Mouse (Mus musculus) ES-E14 (cell line): ENCODE measurements around the gene Tmprss4. TPM values are rescaled to one million over a fixed set of nuclear protein-coding genes. Genes with fewer than 3 reads are reported as not detected.

Experiments
- DNase-seq: peaks from one replicate; pipeline ENCODE4 v3.0.0-alpha.2; 2013; ENCODE audit warnings: low read depth, low spot score
- H3K27ac ChIP-seq: 2 replicates; pipeline ENCODE4 v1.5.1; 2012; ENCODE audit warnings: low read depth, mild to moderate bottlenecking, low read length, moderate library complexity, mixed read lengths; ENCODE audit not compliant: poor library complexity, insufficient read depth, severe bottlenecking
- H3K36me3 ChIP-seq: 2 replicates; pipeline ENCODE4 v1.6.1; 2012; ENCODE audit warnings: mild to moderate bottlenecking, low read length, moderate library complexity, mixed read lengths; ENCODE audit not compliant: control insufficient read depth, poor library complexity, insufficient read depth, severe bottlenecking
- H3K4me1 ChIP-seq, 2 experiments: fragments of 150-350 bp in 1 of 2; sonication (generic) in 1 of 2; 2 replicates each; pipeline ENCODE4 v1.6.1; 2012; ENCODE audit warnings: low read length in 2 of 2, mild to moderate bottlenecking in 1 of 2, mixed read lengths in 1 of 2; ENCODE audit not compliant: control insufficient read depth in 2 of 2, insufficient read depth in 2 of 2, poor library complexity in 1 of 2
- H3K4me3 ChIP-seq, 2 experiments: fragments of 150-350 bp in 1 of 2; sonication (generic) in 1 of 2; 2 replicates each; pipeline ENCODE4 v1.5.1; 2012; ENCODE audit warnings: low read length in 2 of 2, low read depth in 1 of 2, mild to moderate bottlenecking in 1 of 2, mixed read lengths in 1 of 2; ENCODE audit not compliant: insufficient read depth in 1 of 2, poor library complexity in 1 of 2, severe bottlenecking in 1 of 2
- H3K9ac ChIP-seq: 2 replicates; pipeline ENCODE4 v1.6.1; 2012; ENCODE audit warnings: low read depth, mild to moderate bottlenecking, low read length, mixed read lengths; ENCODE audit not compliant: poor library complexity, insufficient read depth, severe bottlenecking
- H3K9me3 ChIP-seq: fragments of 150-350 bp; sonication (generic); 2 replicates; pipeline ENCODE4 v1.6.1; 2012; ENCODE audit warnings: low read depth, mild to moderate bottlenecking, low read length; ENCODE audit not compliant: control insufficient read depth, insufficient read depth
- CHD2 ChIP-seq: IDR thresholded peaks from 2 replicates; pipeline ENCODE4 v1.6.1; 2014; ENCODE audit warnings: mild to moderate bottlenecking, low read depth, low read length, inconsistent platforms
- HCFC1 ChIP-seq: IDR thresholded peaks from 2 replicates; pipeline ENCODE4 v1.6.1; 2012; ENCODE audit warnings: low read length, inconsistent platforms, borderline replicate concordance; ENCODE audit not compliant: insufficient read depth
- MAFK ChIP-seq: IDR thresholded peaks from 2 replicates; pipeline ENCODE4 v1.6.1; 2014; ENCODE audit warnings: mild to moderate bottlenecking, low read depth, low read length, inconsistent platforms; ENCODE audit not compliant: insufficient read depth
- ZC3H11A ChIP-seq: IDR thresholded peaks from 2 replicates; pipeline ENCODE4 v1.6.1; 2012; ENCODE audit warnings: low read depth, mild to moderate bottlenecking, inconsistent platforms, low read length, borderline replicate concordance
- ZNF384 ChIP-seq: IDR thresholded peaks from 2 replicates; pipeline ENCODE4 v1.6.1; 2012; ENCODE audit warnings: low read depth, low read length, inconsistent platforms
- in situ Hi-C, 2 experiments: fragments of 600-800 bp; cut with MboI; formaldehyde crosslinking; loops; one replicate each; pipeline ENCODE4 v1.15.1; 2025; ENCODE audit warnings: low sequenced_read_pairs in 2 of 2, inconsistent platforms in 1 of 2; ENCODE audit not compliant: unreplicated experiment in 2 of 2
- total RNA-seq: library from RNA; depleted of rRNA; stranded (reverse); fragments of 300-350 nt; gene quantifications from 2 replicates; pipeline ENCODE4 v1.2.3, GENCODE M21; 2012; rRNA removed

Gene Tmprss4
- 0.32 and 0.36 TPM in 2 replicates for total RNA-seq

- H3K4me1 ChIP-seq: peaks cover 0 to 6% of the 10 kb centered on the region in 2 experiments; a peak in 1 of 4 replicates
- in situ Hi-C loops: no loop called here
- no peak within 1 kb of the TSS for H3K4me3 ChIP-seq
- no peaks in the 10 kb centered on the region for H3K9me3 ChIP-seq
- TF ChIP-seq HCFC1 (no peak), ZC3H11A (no peak), CHD2 (no peak), MAFK (no peak), ZNF384 (no peak)
- no peaks in the 10 kb centered on the region for H3K36me3 ChIP-seq
- no peak for DNase-seq
- no peak within 1 kb of the TSS for H3K27ac ChIP-seq
- H3K9ac ChIP-seq: no peak within 1 kb of the TSS
These were observed at the start of gene Tmprss4 for GRCm38 (mm10) chr9:45203797-45204410. Gene Tmprss4 (minus strand): TSS chr9:45204092.

GRCm38 (mm10) chr9:45252395-45252794, 48.5 kb upstream of the Tmprss4 start:
- Histone ChIP-seq H3K4me1 (no peaks in the 10 kb centered on the region), H3K36me3 (no peaks in the 10 kb centered on the region), H3K9me3 (no peaks in the 10 kb centered on the region), H3K27ac (no peak overlapping the region), H3K4me3 (no peak overlapping the region), H3K9ac (no peak overlapping the region)
- TF ChIP-seq HCFC1: no peak
- no peak for TF ChIP-seq MAFK
- no peak for TF ChIP-seq CHD2
- no peak for TF ChIP-seq ZC3H11A
- TF ChIP-seq ZNF384: no peak
- in situ Hi-C loops: no loop called here
- no peak for DNase-seq

- Histone ChIP-seq H3K9me3 (no peaks in the 10 kb centered on the region), H3K9ac (no peak overlapping the region)
These were observed 48.1 kb upstream of the Tmprss4 start for GRCm38 (mm10) chr9:45251990-45252389.

GRCm38 (mm10) chr9:45251281-45251680, 47.4 kb upstream of the Tmprss4 start:
- H3K36me3 ChIP-seq: no peaks in the 10 kb centered on the region
- in situ Hi-C loops: no loop called here
- H3K4me1 ChIP-seq: no peaks in the 10 kb centered on the region
- TF ChIP-seq MAFK (no peak), ZNF384 (no peak), CHD2 (no peak), ZC3H11A (no peak), HCFC1 (no peak)
- H3K9ac ChIP-seq: no peak overlapping the region
- no peak overlapping the region for H3K4me3 ChIP-seq
- H3K27ac ChIP-seq: no peak overlapping the region
- no peak for DNase-seq
- no peaks in the 10 kb centered on the region for H3K9me3 ChIP-seq

More at GRCm38 (mm10) chr9:45251990-45252389, 48.1 kb upstream of the Tmprss4 start:
- H3K4me3 ChIP-seq: no peak overlapping the region
- H3K36me3 ChIP-seq: no peaks in the 10 kb centered on the region
- no peak for TF ChIP-seq ZC3H11A
- TF ChIP-seq ZNF384: no peak
- TF ChIP-seq HCFC1: no peak
- TF ChIP-seq CHD2: no peak
- no peak for TF ChIP-seq MAFK
- in situ Hi-C loops: no loop called here
- no peak for DNase-seq
- no peaks in the 10 kb centered on the region for H3K4me1 ChIP-seq
- H3K27ac ChIP-seq: no peak overlapping the region

GRCm38 (mm10) chr9:45250306-45250705, 46.4 kb upstream of the Tmprss4 start:
- Histone ChIP-seq H3K9ac (no peak overlapping the region), H3K36me3 (no peaks in the 10 kb centered on the region), H3K4me1 (no peaks in the 10 kb centered on the region), H3K9me3 (no peaks in the 10 kb centered on the region), H3K4me3 (no peak overlapping the region), H3K27ac (no peak overlapping the region)
- in situ Hi-C loops: no loop called here
- TF ChIP-seq MAFK (no peak), HCFC1 (no peak), CHD2 (no peak), ZNF384 (no peak)
- no peak for DNase-seq
